Mouse (Mus musculus) naive thymus-derived CD4-positive, alpha-beta T cell, adult 5 months (primary cell): ENCODE measurements around the gene Rabgef1. TPM values are rescaled to one million over a fixed set of nuclear protein-coding genes. Genes with fewer than 3 reads are reported as not detected.

ENCODE experiments used
- polyA plus RNA-seq: library from polyadenylated mRNA; unstranded; fragments of 100-300 nt; shearing (Covaris generic); gene quantifications from one replicate; pipeline ENCODE4 v1.2.1, GENCODE M21; 2017

Rabgef1 gene
- 42.5 TPM for polyA plus RNA-seq

DNA sequence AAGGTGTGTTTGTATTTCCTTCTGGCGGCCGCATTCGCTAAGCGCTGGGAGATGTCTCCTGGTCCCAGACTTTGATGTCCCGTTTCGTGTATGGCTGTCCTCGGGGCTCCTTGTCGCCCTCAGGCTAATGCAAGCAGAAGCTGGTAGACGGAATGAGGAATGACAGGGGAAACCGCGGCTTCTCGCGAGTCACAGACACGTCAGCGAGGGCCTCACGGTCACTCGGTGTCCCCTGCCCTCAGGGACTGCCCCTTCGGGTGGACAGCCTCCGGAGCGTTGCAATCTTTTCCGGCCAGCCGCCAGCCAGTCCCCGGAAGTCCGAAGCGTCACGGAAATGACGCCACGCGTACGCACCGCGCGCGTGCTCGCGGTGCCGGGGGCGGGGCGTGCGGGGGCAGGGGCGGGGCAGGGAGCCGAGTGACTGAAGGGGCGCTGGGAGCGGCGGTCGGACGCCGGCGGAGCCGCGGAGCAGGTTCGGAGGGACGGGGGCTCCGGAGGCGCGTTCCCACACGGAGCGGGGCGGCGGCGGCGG, at the start of gene Rabgef1:
Rabgef1 (plus strand) TSS at position 376 of the 532 bp plus-strand sequence.

DNA sequence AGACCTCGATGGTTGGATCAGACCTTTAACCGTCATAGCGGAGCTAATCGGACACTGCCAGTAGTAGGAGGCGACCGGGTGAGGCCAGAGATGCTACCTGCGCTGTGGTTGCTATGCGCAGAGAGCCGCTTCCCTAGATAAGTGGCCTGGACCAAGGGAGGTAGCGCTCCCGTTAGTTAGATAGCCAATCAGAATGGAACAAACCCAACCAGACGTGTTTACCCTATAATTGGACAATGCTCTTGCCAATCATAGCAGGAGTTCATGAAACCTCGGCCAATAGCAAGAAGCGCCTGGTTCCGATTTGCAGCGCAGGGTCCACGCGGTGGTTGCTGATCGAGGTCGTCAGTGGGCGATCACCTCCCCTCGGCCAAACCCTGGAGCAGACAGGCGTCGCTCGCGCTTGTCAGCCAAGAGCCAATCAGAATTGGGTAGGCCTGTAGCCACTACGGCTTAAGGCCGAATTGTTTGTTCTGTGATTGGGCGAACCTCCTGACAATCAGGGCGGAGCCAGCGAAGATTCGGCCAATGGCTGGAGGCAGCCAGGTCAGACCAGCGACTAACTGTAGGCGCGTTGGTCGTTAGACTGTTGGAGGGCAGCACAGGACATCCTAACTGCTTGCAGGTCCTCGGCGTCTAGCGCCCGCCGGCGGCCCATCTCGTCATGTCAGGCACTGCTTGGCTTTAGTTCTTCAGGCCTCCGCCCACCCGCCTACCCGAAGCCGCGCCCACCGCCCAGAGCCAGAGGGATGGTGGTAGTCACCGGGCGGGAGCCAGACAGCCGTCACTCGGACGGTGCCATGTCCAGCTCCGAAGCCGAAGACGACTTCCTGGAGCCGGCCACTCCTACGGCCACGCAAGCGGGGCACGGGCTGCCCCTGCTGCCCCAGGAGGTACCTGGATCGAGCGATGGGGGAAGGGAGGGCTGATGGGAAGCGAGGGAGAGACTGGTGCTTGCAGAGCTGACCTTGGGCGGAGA, 27.0 kb upstream of the Rabgef1 start, which contains the start of gene Kctd7:
Kctd7 (plus strand) TSS at position 528 of the 979 bp plus-strand sequence.

DNA sequence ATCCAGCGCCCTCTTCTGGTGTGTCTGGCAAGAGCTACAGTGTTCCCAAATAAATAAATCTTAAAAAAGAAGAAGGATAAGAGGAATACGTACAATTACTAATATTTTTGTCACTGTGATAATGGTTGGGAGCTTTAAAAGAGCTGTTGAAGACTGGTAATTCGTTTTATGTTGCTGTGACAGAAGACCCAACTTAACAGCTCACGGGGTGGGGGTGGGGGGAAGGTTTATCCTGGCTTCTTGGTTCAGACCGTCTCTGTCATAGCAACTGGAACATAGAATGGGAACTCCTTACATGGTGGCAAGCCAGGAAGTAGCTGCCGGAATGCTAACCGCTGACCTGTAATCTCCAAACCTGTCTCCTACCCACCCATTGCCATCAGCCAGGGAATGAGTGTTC, 45.2 kb downstream of the Rabgef1 start, which contains the start of gene Tmem248:
Tmem248 (plus strand) TSS at position 301 of the 400 bp plus-strand sequence.

DNA sequence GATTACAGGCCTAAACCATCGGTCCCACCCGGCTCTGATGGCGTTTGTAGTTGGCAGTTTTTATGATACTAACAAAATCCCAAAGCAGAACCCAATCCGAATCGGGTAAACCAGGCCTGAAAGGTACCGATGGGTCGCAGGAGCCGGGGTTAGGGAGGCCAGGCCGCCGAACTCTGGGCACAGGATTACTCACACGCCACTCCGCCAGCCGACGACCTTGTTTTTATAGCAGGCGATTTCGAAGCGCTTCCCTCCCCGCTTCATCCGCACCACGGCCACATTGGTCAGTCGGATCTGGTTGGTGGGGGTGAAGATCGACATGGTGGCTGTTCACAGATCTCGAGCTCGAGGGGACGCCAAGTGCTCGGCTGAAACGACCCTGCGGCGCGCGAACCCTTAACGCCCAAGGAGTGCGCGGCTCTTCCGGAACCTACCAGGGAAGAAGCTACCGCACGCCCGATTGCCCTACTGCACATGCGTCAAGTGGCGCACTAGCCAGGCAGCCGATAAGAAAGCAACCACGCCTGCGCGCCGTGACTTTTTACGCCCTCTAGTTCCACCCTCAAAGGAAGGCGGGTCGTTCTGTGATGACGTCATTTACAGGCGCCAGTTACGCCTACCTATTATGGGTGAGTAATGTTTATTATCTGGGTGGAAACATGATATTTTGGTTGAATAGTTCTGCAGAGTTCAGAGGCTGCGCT, 83.6 kb downstream of the Rabgef1 start, which contains the start of the genes Sbds and Tyw1:
Sbds (minus strand) TSS at position 514 of the 704 bp plus-strand sequence.
Tyw1 (plus strand) TSS at position 603 of the 704 bp plus-strand sequence.

Other genes with a start within 250 kb of the Rabgef1 start
- gene Vkorc1l1, start 229.8 kb upstream of the Rabgef1 start, polyA plus RNA-seq, result 17.5 TPM
- 16.6 TPM for gene Gusb, start 168.7 kb upstream of the Rabgef1 start, polyA plus RNA-seq
- 36.9 TPM for gene Asl, start 142.6 kb upstream of the Rabgef1 start, polyA plus RNA-seq
- gene Crcp, start 142.5 kb upstream of the Rabgef1 start, polyA plus RNA-seq, result 18.6 TPM
- gene Tpst1, start 98.5 kb upstream of the Rabgef1 start, polyA plus RNA-seq, result 9.6 TPM
- 2.2 TPM for gene Kctd7, start 26.9 kb upstream of the Rabgef1 start, polyA plus RNA-seq
- 80.6 TPM for gene Tmem248, start 45.3 kb downstream of the Rabgef1 start, polyA plus RNA-seq
- gene Sbds, start 83.7 kb downstream of the Rabgef1 start, polyA plus RNA-seq, result 123 TPM
- 25.3 TPM for gene Tyw1, start 83.8 kb downstream of the Rabgef1 start, polyA plus RNA-seq
- gene Caln1, start 197.7 kb downstream of the Rabgef1 start, polyA plus RNA-seq, result not detected
- not detected for gene A330070K13Rik, start 212.8 kb downstream of the Rabgef1 start, polyA plus RNA-seq